Mouse (Mus musculus) kidney, embryonic 16.5 days (tissue): ENCODE measurements around the gene Tprn. TPM values are rescaled to one million over a fixed set of nuclear protein-coding genes. Genes with fewer than 3 reads are reported as not detected.

Experiments
- polyA plus RNA-seq: library from polyadenylated mRNA; unstranded; fragments of >200 nt; fragmentation: Nextera tagmentation; extraction: Ambion mirVana; gene quantifications from 2 replicates; pipeline ENCODE4 v1.2.1, GENCODE M21; 2015

The Tprn gene
- polyA plus RNA-seq, 1 experiment from 2014 or later, result 12.1 TPM

Other genes with a start within 250 kb of the Tprn start
- 101 and 103 TPM in 2 replicates for gene Nsmf, start 208.3 kb upstream of the Tprn start, polyA plus RNA-seq
- gene Entpd8, start 182.3 kb upstream of the Tprn start, polyA plus RNA-seq, result 8.6 and 10.0 TPM in 2 replicates
- gene Noxa1, start 167.5 kb upstream of the Tprn start, polyA plus RNA-seq, result 0.39 and 0.65 TPM in 2 replicates
- gene Nrarp, start 81.9 kb upstream of the Tprn start, polyA plus RNA-seq, result 18.4 and 18.8 TPM in 2 replicates
- gene Tor4a, start 65.7 kb upstream of the Tprn start, polyA plus RNA-seq, result 16.0 and 16.8 TPM in 2 replicates
- 131 and 138 TPM in 2 replicates for gene Nelfb, start 51.1 kb upstream of the Tprn start, polyA plus RNA-seq
- gene Stpg3, start 48.0 kb upstream of the Tprn start, polyA plus RNA-seq, result 0.54 and 0.82 TPM in 2 replicates
- gene Fam166a, start 43.9 kb upstream of the Tprn start, polyA plus RNA-seq, result 0.37 TPM in 1 of 2 replicates, not detected in the other
- gene Tubb4b, start 37.9 kb upstream of the Tprn start, polyA plus RNA-seq, result 627 and 671 TPM in 2 replicates
- gene Slc34a3, start 28.3 kb upstream of the Tprn start, polyA plus RNA-seq, result 1.9 and 2.0 TPM in 2 replicates
- 0.55 and 0.69 TPM in 2 replicates for gene Rnf224, start 25.8 kb upstream of the Tprn start, polyA plus RNA-seq
- gene Rnf208, start 20.4 kb upstream of the Tprn start, polyA plus RNA-seq, result 24.0 and 26.3 TPM in 2 replicates
- 0.21 and 0.30 TPM in 2 replicates for gene Cysrt1, start 20.2 kb upstream of the Tprn start, polyA plus RNA-seq
- 6.1 and 7.0 TPM in 2 replicates for gene AL732309.1, start 15.8 kb upstream of the Tprn start, polyA plus RNA-seq
- gene Tmem203, start 7.2 kb upstream of the Tprn start, polyA plus RNA-seq, result 24.8 and 25.6 TPM in 2 replicates
- gene Ssna1, start 9.8 kb downstream of the Tprn start, polyA plus RNA-seq, result 209 and 211 TPM in 2 replicates
- gene Anapc2, start 9.9 kb downstream of the Tprn start, polyA plus RNA-seq, result 146 and 152 TPM in 2 replicates
- gene Tmem210, start 25.5 kb downstream of the Tprn start, polyA plus RNA-seq, result not detected in 2 replicates
- gene Lrrc26, start 27.3 kb downstream of the Tprn start, polyA plus RNA-seq, result not detected in 2 replicates
- 0.22 and 0.60 TPM in 2 replicates for gene Grin1, start 56.6 kb downstream of the Tprn start, polyA plus RNA-seq
- 53.7 and 57.5 TPM in 2 replicates for gene Man1b1, start 69.7 kb downstream of the Tprn start, polyA plus RNA-seq
- gene Dpp7, start 93.7 kb downstream of the Tprn start, polyA plus RNA-seq, result 32.8 and 33.2 TPM in 2 replicates
- 38.9 and 49.2 TPM in 2 replicates for gene Uap1l1, start 103.1 kb downstream of the Tprn start, polyA plus RNA-seq
- gene Sapcd2, start 109.7 kb downstream of the Tprn start, polyA plus RNA-seq, result 39.3 and 41.2 TPM in 2 replicates
- gene Entpd2, start 133.3 kb downstream of the Tprn start, polyA plus RNA-seq, result 5.5 and 6.4 TPM in 2 replicates
- 52.4 and 58.3 TPM in 2 replicates for gene Npdc1, start 136.7 kb downstream of the Tprn start, polyA plus RNA-seq
- gene Fut7, start 160.6 kb downstream of the Tprn start, polyA plus RNA-seq, result not detected in 2 replicates
- gene Abca2, start 166.1 kb downstream of the Tprn start, polyA plus RNA-seq, result 12.7 and 14.3 TPM in 2 replicates
- 3.9 and 8.5 TPM in 2 replicates for gene Clic3, start 194.2 kb downstream of the Tprn start, polyA plus RNA-seq
- gene Paxx, start 198.5 kb downstream of the Tprn start, polyA plus RNA-seq, result 33.8 and 35.9 TPM in 2 replicates
- 1.8 and 4.7 TPM in 2 replicates for gene Ptgds, start 207.4 kb downstream of the Tprn start, polyA plus RNA-seq
- gene Lcn12, start 231.3 kb downstream of the Tprn start, polyA plus RNA-seq, result not detected in 2 replicates
- 105 and 115 TPM in 2 replicates for gene Fbxw5, start 238.1 kb downstream of the Tprn start, polyA plus RNA-seq
- gene C8g, start 239.1 kb downstream of the Tprn start, polyA plus RNA-seq, result 9.5 and 9.6 TPM in 2 replicates